Mouse (Mus musculus) small intestine, adult 2 months (tissue): Measurements from ENCODE around the gene Lrrc72. TPM values are rescaled to one million over a fixed set of nuclear protein-coding genes. Genes with fewer than 3 reads are reported as not detected.

ENCODE experiments used
- H3K27ac ChIP-seq: fragments of 200-500 bp; 2 replicates; pipeline ENCODE4 v1.5.1; 2012; ENCODE audit warnings: low read depth, low read length, control low read depth, inconsistent platforms; ENCODE audit not compliant: insufficient read depth
- H3K27me3 ChIP-seq: fragments of 200-500 bp; 2 replicates; pipeline ENCODE4 v1.6.1; 2012; ENCODE audit warnings: mild to moderate bottlenecking, moderate library complexity, low read length, inconsistent platforms; ENCODE audit not compliant: control insufficient read depth, insufficient read depth
- H3K36me3 ChIP-seq: fragments of 200-500 bp; 2 replicates; pipeline ENCODE4 v1.6.1; 2012; ENCODE audit warnings: mild to moderate bottlenecking, low read length, control low read depth, inconsistent platforms; ENCODE audit not compliant: control insufficient read depth, insufficient read depth
- H3K4me1 ChIP-seq: fragments of 200-500 bp; 2 replicates; pipeline ENCODE4 v1.6.1; 2012; ENCODE audit warnings: low read length, inconsistent platforms, mixed read lengths; ENCODE audit not compliant: control insufficient read depth, insufficient read depth, insufficient read length
- H3K4me3 ChIP-seq: fragments of 200-500 bp; 2 replicates; pipeline ENCODE4 v1.5.1; 2012; ENCODE audit warnings: low read depth, mild to moderate bottlenecking, control low read depth, inconsistent platforms, low read length, moderate library complexity
- CTCF ChIP-seq: fragments of 200-500 bp; IDR thresholded peaks from 2 replicates; pipeline ENCODE4 v1.5.1; 2012; ENCODE audit warnings: low read depth, mild to moderate bottlenecking, control low read depth, inconsistent platforms, low read length, moderate library complexity, mixed read lengths; ENCODE audit not compliant: insufficient replicate concordance, insufficient read length; ENCODE audit errors: extremely low read depth
- POLR2A ChIP-seq: fragments of 200-500 bp; IDR thresholded peaks from 2 replicates; pipeline ENCODE4 v1.6.1; 2012; ENCODE audit warnings: low read depth, mild to moderate bottlenecking, control low read depth, inconsistent platforms, low read length, moderate library complexity
- WGBS: fragments of 180-500 bp; shearing (Covaris S2); methylation state at CpG from one replicate; pipeline ENCODE4 v1.1.7; 2018; 5-methylcytosine and 5-hydroxymethylcytosine counted together
- polyA plus RNA-seq: library from polyadenylated mRNA; depleted of rRNA; stranded (reverse); fragments of >200 nt; gene quantifications from 2 replicates; pipeline ENCODE4 v1.2.3, GENCODE M21; 2012; rRNA removed

Gene Lrrc72
- not detected in 2 replicates for polyA plus RNA-seq

- no peaks in the 10 kb centered on the region for H3K4me1 ChIP-seq
- H3K27me3 ChIP-seq, result no peaks in the 10 kb centered on the region
- no peak within 1 kb of the TSS for H3K4me3 ChIP-seq
- no peaks in the 10 kb centered on the region for H3K36me3 ChIP-seq
- 93% methylated on average over 9 of the region's 9 CpGs for WGBS
- no peak for TF ChIP-seq POLR2A
- TF ChIP-seq CTCF, result no peak
- H3K27ac ChIP-seq, result no peak within 1 kb of the TSS
Measured at GRCm38 (mm10) chr12:36253298-36253697, at the start of gene Lrrc72. TSS of gene Lrrc72 (minus strand) at chr12:36253398.

- Histone ChIP-seq H3K27ac (no peak overlapping the region), H3K36me3 (no peaks in the 10 kb centered on the region), H3K4me3 (no peak overlapping the region), H3K4me1 (no peaks in the 10 kb centered on the region), H3K27me3 (no peaks in the 10 kb centered on the region)
- WGBS, result 83% methylated on average over 12 of the region's 12 CpGs
- TF ChIP-seq POLR2A (no peak), CTCF (no peak)
Measured at GRCm38 (mm10) chr12:36302326-36302725, 49.1 kb upstream of the Lrrc72 start.

- WGBS, result 87% methylated on average over 6 of the region's 6 CpGs
Measured at GRCm38 (mm10) chr12:36291346-36291745, 38.1 kb upstream of the Lrrc72 start.

GRCm38 (mm10) chr12:36290465-36290864 is 37.3 kb upstream of the Lrrc72 start:
- Histone ChIP-seq H3K27me3 (no peaks in the 10 kb centered on the region), H3K27ac (no peak overlapping the region), H3K4me1 (no peaks in the 10 kb centered on the region), H3K36me3 (no peaks in the 10 kb centered on the region), H3K4me3 (no peak overlapping the region)
- TF ChIP-seq CTCF, result no peak
- no peak for TF ChIP-seq POLR2A
- 72% methylated on average over 4 of the region's 4 CpGs for WGBS

More at GRCm38 (mm10) chr12:36291346-36291745, 38.1 kb upstream of the Lrrc72 start:
- TF ChIP-seq POLR2A, result no peak
- no peak for TF ChIP-seq CTCF
- Histone ChIP-seq H3K36me3 (no peaks in the 10 kb centered on the region), H3K27ac (no peak overlapping the region), H3K4me1 (no peaks in the 10 kb centered on the region), H3K27me3 (no peaks in the 10 kb centered on the region), H3K4me3 (no peak overlapping the region)

- Histone ChIP-seq H3K36me3 (no peaks in the 10 kb centered on the region), H3K4me1 (no peaks in the 10 kb centered on the region), H3K27me3 (no peaks in the 10 kb centered on the region), H3K27ac (no peak overlapping the region), H3K4me3 (no peak overlapping the region)
- 79% methylated on average over 8 of the region's 8 CpGs for WGBS
- TF ChIP-seq POLR2A, result no peak
- TF ChIP-seq CTCF, result no peak
Measured at GRCm38 (mm10) chr12:36289634-36290033, 36.4 kb upstream of the Lrrc72 start.

- H3K4me1 ChIP-seq, result no peaks in the 10 kb centered on the region
Measured at GRCm38 (mm10) chr12:36274823-36275222, 21.6 kb upstream of the Lrrc72 start.

DNA sequence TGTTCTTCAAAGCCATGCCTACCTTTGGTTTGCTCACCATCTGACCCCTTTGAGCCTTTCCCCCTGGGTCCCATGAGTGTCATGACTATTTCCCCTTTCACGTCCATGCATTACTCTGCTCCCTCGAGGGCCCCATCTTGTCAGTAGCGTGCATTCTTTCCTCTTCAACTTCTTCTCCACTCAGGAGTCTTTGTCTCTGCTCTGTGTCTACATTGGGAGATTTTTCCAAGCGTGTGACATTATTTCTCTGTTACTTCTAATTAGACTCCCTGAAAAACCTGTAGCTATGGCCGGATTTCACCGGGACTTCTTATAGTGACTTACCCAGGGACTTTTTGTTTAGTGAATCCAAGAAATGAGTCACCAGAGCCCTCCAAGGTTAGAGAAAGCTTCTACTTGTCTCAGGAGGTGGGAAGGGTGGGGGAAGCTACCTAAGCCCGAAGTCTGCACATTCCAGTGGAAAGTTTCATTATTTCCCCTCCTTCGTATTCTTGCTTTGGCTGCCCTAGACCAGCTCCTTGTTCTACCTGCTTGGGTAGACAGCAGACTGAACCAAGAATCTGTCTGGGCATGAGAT is 14.6 kb upstream of the Lrrc72 start:
- Histone ChIP-seq H3K4me1 (no peaks in the 10 kb centered on the region), H3K27me3 (no peaks in the 10 kb centered on the region), H3K4me3 (no peak overlapping the region), H3K36me3 (no peaks in the 10 kb centered on the region), H3K27ac (no peak overlapping the region)
- TF ChIP-seq CTCF (no peak), POLR2A (no peak)
- WGBS, result 87% methylated on average over 8 of the region's 8 CpGs

More at GRCm38 (mm10) chr12:36274823-36275222, 21.6 kb upstream of the Lrrc72 start:
- Histone ChIP-seq H3K36me3 (no peaks in the 10 kb centered on the region), H3K27ac (no peak overlapping the region), H3K4me3 (no peak overlapping the region), H3K27me3 (no peaks in the 10 kb centered on the region)
- 47% methylated on average over 3 of the region's 3 CpGs for WGBS
- no peak for TF ChIP-seq POLR2A
- TF ChIP-seq CTCF, result no peak
